Mouse (Mus musculus) spleen, adult 2 months (tissue): ENCODE measurements at regions not wholly inside any gene's neighbourhood (a gene's known extent, or its start where the extent isn't known, plus 50 kb on each side); places are given as distances from the start of the nearest gene placed in this dataset.

Experiments
- DNase-seq, 2 experiments: peaks; one replicate each; pipeline versions ENCODE4 v3.0.0 to v3.0.0-alpha.2; 2012 to 2021; ENCODE audit warnings: low spot score in 2 of 2, low read depth in 1 of 2
- H3K27ac ChIP-seq: fragments of 200-500 bp; 2 replicates; pipeline ENCODE4 v1.5.1; 2012; ENCODE audit warnings: low read length, inconsistent platforms; ENCODE audit not compliant: insufficient read depth
- H3K27me3 ChIP-seq: fragments of 200-500 bp; 2 replicates; pipeline ENCODE4 v1.6.1; 2012; ENCODE audit warnings: mild to moderate bottlenecking, moderate library complexity, low read length, inconsistent platforms; ENCODE audit not compliant: control insufficient read depth, insufficient read depth
- H3K36me3 ChIP-seq: fragments of 200-500 bp; 2 replicates; pipeline ENCODE4 v1.6.1; 2012; ENCODE audit warnings: mild to moderate bottlenecking, low read length, inconsistent platforms; ENCODE audit not compliant: control insufficient read depth, insufficient read depth
- H3K4me1 ChIP-seq: fragments of 200-500 bp; 2 replicates; pipeline ENCODE4 v1.6.1; 2011; ENCODE audit warnings: inconsistent platforms; ENCODE audit not compliant: control insufficient read depth, insufficient read depth, insufficient read length
- H3K4me3 ChIP-seq: fragments of 200-500 bp; 2 replicates; pipeline ENCODE4 v1.5.1; 2011; ENCODE audit warnings: mild to moderate bottlenecking, inconsistent platforms; ENCODE audit not compliant: insufficient read depth, insufficient read length; ENCODE audit errors: extremely low read depth
- CTCF ChIP-seq: fragments of 200-500 bp; IDR thresholded peaks from 2 replicates; pipeline ENCODE4 v1.5.1; 2011; ENCODE audit warnings: mild to moderate bottlenecking, inconsistent platforms; ENCODE audit not compliant: insufficient read depth, insufficient read length, insufficient replicate concordance; ENCODE audit errors: extremely low read depth
- POLR2A ChIP-seq: fragments of 200-500 bp; IDR thresholded peaks from 2 replicates; pipeline ENCODE4 v1.6.1; 2011; ENCODE audit warnings: low read depth, low read length, inconsistent platforms
- WGBS: fragments of 180-500 bp; shearing (Covaris S2); methylation state at CpG from one replicate; pipeline ENCODE4 v1.1.7; 2018; 5-methylcytosine and 5-hydroxymethylcytosine counted together

DNA sequence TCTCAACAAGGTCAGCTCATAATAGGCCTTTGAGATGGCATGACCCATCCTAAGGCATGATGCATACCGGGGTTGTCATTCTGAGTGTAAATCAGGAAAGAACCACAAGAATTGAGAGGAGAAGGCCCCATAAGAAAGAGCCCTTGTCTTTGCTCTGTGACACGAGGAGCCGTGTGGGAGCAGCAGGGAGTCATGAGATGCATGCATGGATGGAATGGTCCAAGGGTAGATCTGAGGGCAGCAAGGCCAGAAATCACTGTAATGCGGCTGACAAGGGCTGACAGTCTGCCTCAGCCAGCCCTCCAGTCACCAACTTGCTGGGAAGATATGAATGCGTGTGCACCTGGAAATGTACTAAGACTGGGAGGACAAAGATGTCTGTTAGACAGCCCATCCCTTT lies 307.4 kb upstream of the Jarid2 start:
- Histone ChIP-seq H3K4me3 (no peak overlapping the region), H3K27me3 (no peaks in the 10 kb centered on the region), H3K36me3 (no peaks in the 10 kb centered on the region), H3K4me1 (no peaks in the 10 kb centered on the region; the same call in 1 of the 2 replicates), H3K27ac (no peak overlapping the region)
- no peak for DNase-seq
- WGBS = 88% methylated on average over 5 of the region's 5 CpGs
- TF ChIP-seq POLR2A = no peak
- TF ChIP-seq CTCF = no peak

GRCm38 (mm10) chr13:44430492-44430891 lies 298.8 kb upstream of the Jarid2 start:
- Histone ChIP-seq H3K4me3 (no peak overlapping the region), H3K4me1 (no peaks in the 10 kb centered on the region), H3K27ac (no peak overlapping the region), H3K36me3 (no peaks in the 10 kb centered on the region), H3K27me3 (no peaks in the 10 kb centered on the region)
- 88% methylated on average over 8 of the region's 8 CpGs for WGBS
- TF ChIP-seq POLR2A = no peak
- no peak for TF ChIP-seq CTCF
- no peak for DNase-seq

- no peaks in the 10 kb centered on the region for H3K36me3 ChIP-seq
- TF ChIP-seq POLR2A (no peak), CTCF (no peak)
- 77% methylated on average over 1 of the region's 1 CpGs for WGBS
- no peaks in the 10 kb centered on the region for H3K27me3 ChIP-seq
- H3K4me3 ChIP-seq = no peak overlapping the region
- H3K4me1 ChIP-seq = no peaks in the 10 kb centered on the region
- DNase-seq = no peak
- no peak overlapping the region for H3K27ac ChIP-seq
Measured at GRCm38 (mm10) chr13:44437709-44438108, 291.6 kb upstream of the Jarid2 start.

- WGBS = 87% methylated on average over 3 of the region's 3 CpGs
- H3K36me3 ChIP-seq = no peaks in the 10 kb centered on the region
- no peak overlapping the region for H3K4me3 ChIP-seq
- H3K27me3 ChIP-seq = no peaks in the 10 kb centered on the region
- H3K4me1 ChIP-seq = no peaks in the 10 kb centered on the region
- TF ChIP-seq POLR2A = no peak
- no peak for TF ChIP-seq CTCF
- no peak overlapping the region for H3K27ac ChIP-seq
- DNase-seq = no peak
Measured at GRCm38 (mm10) chr13:44441061-44441460, 288.2 kb upstream of the Jarid2 start.

DNA sequence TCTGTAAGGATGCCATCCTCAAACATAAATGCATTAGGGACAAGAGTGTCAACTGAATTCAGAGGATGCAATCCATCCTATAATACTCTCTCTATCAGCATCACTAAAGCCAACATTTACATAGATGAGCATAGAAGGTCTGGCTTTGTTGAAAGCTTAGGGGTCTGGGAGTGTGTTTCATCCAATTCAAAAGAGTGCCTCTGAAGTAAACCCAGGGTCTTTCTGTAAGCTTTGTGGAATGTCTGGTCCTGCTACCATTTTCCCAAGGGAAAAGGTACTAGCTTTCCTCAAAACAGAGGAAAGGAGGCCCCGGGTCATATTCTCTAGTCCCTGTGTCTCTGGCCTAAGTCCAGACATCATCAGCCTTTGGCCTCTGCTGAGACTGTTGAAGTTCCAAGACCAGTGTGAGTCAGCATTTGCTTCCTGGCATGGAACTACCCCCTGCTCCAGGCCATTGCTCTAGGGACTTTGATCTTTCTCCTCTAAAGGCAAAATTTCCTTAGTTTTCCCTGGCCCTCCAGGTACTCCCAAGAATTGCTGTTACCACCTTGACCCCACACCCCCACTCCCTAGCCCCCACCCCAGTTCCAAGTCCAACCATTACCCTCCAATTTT lies 280.0 kb upstream of the Jarid2 start:
- no peak overlapping the region for H3K27ac ChIP-seq
- TF ChIP-seq CTCF (no peak), POLR2A (no peak)
- no peak overlapping the region for H3K4me3 ChIP-seq
- H3K36me3 ChIP-seq = no peaks in the 10 kb centered on the region
- WGBS = 75% methylated on average over 1 of the region's 1 CpGs
- H3K4me1 ChIP-seq = no peaks in the 10 kb centered on the region
- no peaks in the 10 kb centered on the region for H3K27me3 ChIP-seq
- no peak for DNase-seq

DNA sequence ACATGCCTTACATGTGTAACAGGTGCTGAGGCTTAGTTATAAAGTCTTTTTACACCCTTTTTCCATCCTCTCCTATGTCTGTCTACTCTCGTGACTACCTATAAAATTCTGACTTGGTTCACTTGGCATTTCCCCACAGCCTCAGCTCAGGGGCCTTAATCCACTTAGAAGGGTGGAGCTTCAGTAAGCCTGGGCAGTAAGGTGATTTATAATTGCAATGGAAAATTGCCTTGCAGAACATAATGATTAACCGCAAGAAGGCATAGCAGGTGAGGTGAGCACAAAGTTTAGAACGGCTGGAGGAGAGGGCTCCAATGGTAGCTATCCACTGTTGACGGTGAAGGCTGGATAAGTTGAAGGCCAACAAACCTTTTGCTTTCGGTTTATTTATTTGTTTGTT lies 278.1 kb upstream of the Jarid2 start:
- Histone ChIP-seq H3K36me3 (no peaks in the 10 kb centered on the region), H3K27ac (no peak overlapping the region), H3K27me3 (no peaks in the 10 kb centered on the region), H3K4me3 (no peak overlapping the region), H3K4me1 (no peaks in the 10 kb centered on the region)
- no peak for DNase-seq
- WGBS = 92% methylated on average over 5 of the region's 5 CpGs
- TF ChIP-seq CTCF (no peak), POLR2A (no peak)

DNA sequence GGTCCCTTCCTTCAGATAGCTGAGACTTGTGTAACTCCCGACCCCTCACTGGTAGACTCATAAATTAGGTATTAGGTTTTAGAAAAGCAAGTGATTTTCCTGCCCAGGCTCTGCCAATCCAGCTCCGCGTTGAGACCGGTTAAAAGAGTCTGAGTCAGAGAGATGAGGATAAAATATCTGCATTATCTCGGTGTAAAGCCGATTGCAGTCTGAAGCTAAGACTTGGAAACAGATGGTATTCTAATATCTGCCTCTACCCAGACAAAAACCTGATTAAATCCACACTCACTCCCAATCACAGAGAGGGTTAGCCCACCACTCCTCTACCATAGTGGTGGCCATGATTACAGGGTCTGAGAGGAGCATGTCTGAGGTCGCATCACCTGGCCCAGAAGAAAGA lies 276.1 kb upstream of the Jarid2 start:
- no peak overlapping the region for H3K4me3 ChIP-seq
- 93% methylated on average over 7 of the region's 7 CpGs for WGBS

More for the DNA sequence above, 276.1 kb upstream of the Jarid2 start:
- no peaks in the 10 kb centered on the region for H3K4me1 ChIP-seq
- H3K27ac ChIP-seq = no peak overlapping the region
- TF ChIP-seq CTCF (no peak), POLR2A (no peak)
- DNase-seq = no peak
- no peaks in the 10 kb centered on the region for H3K27me3 ChIP-seq
- no peaks in the 10 kb centered on the region for H3K36me3 ChIP-seq
